Mouse (Mus musculus) MEL (cell line): ENCODE measurements around the gene Rnf34. TPM values are rescaled to one million over a fixed set of nuclear protein-coding genes. Genes with fewer than 3 reads are reported as not detected.

Experiments
- DNase-seq: peaks from one replicate; pipeline ENCODE4 v3.0.0; 2011; ENCODE audit warnings: low read depth, low spot score
- H3K27ac ChIP-seq: 2 replicates; pipeline ENCODE4 v1.5.1; 2012; ENCODE audit warnings: low read depth, mild to moderate bottlenecking, control low read depth, low read length, moderate library complexity; ENCODE audit not compliant: control insufficient read depth
- H3K27me3 ChIP-seq, 2 experiments: fragments of 150-350 bp in 1 of 2; sonication (generic) in 1 of 2; 2 replicates each; pipeline ENCODE4 v1.6.1; 2012; ENCODE audit warnings: low read length in 2 of 2, mild to moderate bottlenecking in 2 of 2, improper control_type of control experiment in 1 of 2, moderate library complexity in 1 of 2; ENCODE audit not compliant: insufficient read depth in 2 of 2, control insufficient read depth in 1 of 2
- H3K36me3 ChIP-seq, 2 experiments: 2 replicates each; pipeline ENCODE4 v1.6.1; 2012 to 2014; ENCODE audit warnings: low read length in 2 of 2, improper control_type of control experiment in 1 of 2, inconsistent platforms in 1 of 2, mild to moderate bottlenecking in 1 of 2; ENCODE audit not compliant: insufficient read depth in 2 of 2, control insufficient read depth in 1 of 2
- H3K4me1 ChIP-seq, 2 experiments: fragments of 150-350 bp in 1 of 2; sonication (generic) in 1 of 2; 2 replicates each; pipeline ENCODE4 v1.6.1; 2012; ENCODE audit warnings: low read length in 2 of 2, improper control_type of control experiment in 1 of 2, mild to moderate bottlenecking in 1 of 2; ENCODE audit not compliant: insufficient read depth in 2 of 2, control insufficient read depth in 1 of 2
- H3K4me3 ChIP-seq, 2 experiments: fragments of 150-350 bp in 1 of 2; sonication (generic) in 1 of 2; 2 replicates each; pipeline ENCODE4 v1.5.1; 2012; ENCODE audit warnings: low read depth in 2 of 2, low read length in 2 of 2, mild to moderate bottlenecking in 2 of 2, moderate library complexity in 2 of 2, control low read depth in 1 of 2, improper control_type of control experiment in 1 of 2; ENCODE audit not compliant: control insufficient read depth in 1 of 2, insufficient read depth in 1 of 2
- H3K79me2 ChIP-seq: 2 replicates; pipeline ENCODE4 v1.6.1; 2012; ENCODE audit warnings: mild to moderate bottlenecking, low read length, moderate library complexity; ENCODE audit not compliant: control insufficient read depth, poor library complexity, insufficient read depth
- H3K9ac ChIP-seq: 2 replicates; pipeline ENCODE4 v1.6.1; 2012; ENCODE audit warnings: low read depth, mild to moderate bottlenecking, control low read depth, low read length, moderate library complexity; ENCODE audit not compliant: control insufficient read depth, poor library complexity, severe bottlenecking
- H3K9me3 ChIP-seq: fragments of 150-350 bp; sonication (generic); replicated peaks from 2 replicates; pipeline ENCODE4 v1.6.1; 2012; ENCODE audit warnings: mild to moderate bottlenecking, low read length, improper control_type of control experiment, moderate library complexity; ENCODE audit not compliant: insufficient read depth
- BHLHE40 ChIP-seq: IDR thresholded peaks from 2 replicates; pipeline ENCODE4 v1.6.1; 2012; ENCODE audit warnings: low read depth, mild to moderate bottlenecking, inconsistent platforms, low read length, improper control_type of control experiment, borderline replicate concordance
- CTCF ChIP-seq, 3 experiments: IDR thresholded peaks in 2 of 3; conservative IDR thresholded peaks in 1 of 3; 2 replicates each; pipeline ENCODE4 v1.5.1; 2011 to 2012; ENCODE audit warnings: low read length in 3 of 3, low read depth in 2 of 3, mild to moderate bottlenecking in 2 of 3, improper control_type of control experiment in 1 of 3, inconsistent platforms in 1 of 3, mixed read lengths in 1 of 3, moderate library complexity in 1 of 3; ENCODE audit not compliant: control insufficient read depth in 1 of 3, insufficient read depth in 1 of 3, poor library complexity in 1 of 3, severe bottlenecking in 1 of 3
- EP300 ChIP-seq, 2 experiments: IDR thresholded peaks; 2 replicates each; pipeline ENCODE4 v1.6.1; 2011; ENCODE audit warnings: improper control_type of control experiment in 2 of 2, low read length in 2 of 2, low read depth in 1 of 2, mild to moderate bottlenecking in 1 of 2
- ETS1 ChIP-seq: IDR thresholded peaks from 2 replicates; pipeline ENCODE4 v1.6.1; 2012; ENCODE audit warnings: low read depth, mild to moderate bottlenecking, inconsistent platforms, low read length, improper control_type of control experiment, moderate library complexity
- GABPA ChIP-seq: IDR thresholded peaks from 2 replicates; pipeline ENCODE4 v1.6.1; 2012; ENCODE audit warnings: low read depth, mild to moderate bottlenecking, inconsistent platforms, low read length, improper control_type of control experiment, moderate library complexity
- HCFC1 ChIP-seq: IDR thresholded peaks from 2 replicates; pipeline ENCODE4 v1.6.1; 2012; ENCODE audit warnings: low read depth, mild to moderate bottlenecking, inconsistent platforms, low read length, improper control_type of control experiment, moderate library complexity
- JUND ChIP-seq: IDR thresholded peaks from 2 replicates; pipeline ENCODE4 v1.6.1; 2011; ENCODE audit warnings: low read depth, mild to moderate bottlenecking, improper control_type of control experiment, low read length
- KAT2A ChIP-seq: conservative IDR thresholded peaks from 2 replicates; pipeline ENCODE4 v1.6.1; 2012; ENCODE audit warnings: low read depth, low read length, improper control_type of control experiment, inconsistent platforms
- MEF2A ChIP-seq: IDR thresholded peaks from 2 replicates; pipeline ENCODE4 v1.6.1; 2014; ENCODE audit warnings: low read depth, mild to moderate bottlenecking, inconsistent platforms, low read length, improper control_type of control experiment; ENCODE audit not compliant: poor library complexity, insufficient replicate concordance, severe bottlenecking; ENCODE audit errors: extremely low read depth
- MXI1 ChIP-seq: IDR thresholded peaks from 2 replicates; pipeline ENCODE4 v1.6.1; 2011; ENCODE audit warnings: mild to moderate bottlenecking, low read depth, low read length, improper control_type of control experiment
- MYC ChIP-seq: IDR thresholded peaks from 2 replicates; pipeline ENCODE4 v1.6.1; 2011; ENCODE audit warnings: low read depth, mild to moderate bottlenecking, low read length, improper control_type of control experiment, moderate library complexity
- NRF1 ChIP-seq: IDR thresholded peaks from 2 replicates; pipeline ENCODE4 v1.6.1; 2014; ENCODE audit warnings: low read depth, mild to moderate bottlenecking, inconsistent platforms, low read length, improper control_type of control experiment, moderate library complexity; ENCODE audit not compliant: poor library complexity, insufficient read depth, severe bottlenecking
- POLR2A ChIP-seq, 2 experiments: IDR thresholded peaks; 2 replicates each; pipeline ENCODE4 v1.6.1; 2011 to 2012; ENCODE audit warnings: low read length in 2 of 2, mild to moderate bottlenecking in 2 of 2, control low read depth in 1 of 2, improper control_type of control experiment in 1 of 2, low read depth in 1 of 2, moderate library complexity in 1 of 2; ENCODE audit not compliant: control insufficient read depth in 1 of 2, insufficient read depth in 1 of 2, poor library complexity in 1 of 2
- POLR2AphosphoS5 ChIP-seq: IDR thresholded peaks from 2 replicates; pipeline ENCODE4 v1.6.1; 2012; ENCODE audit warnings: low read depth, borderline replicate concordance, mild to moderate bottlenecking, inconsistent platforms, low read length, moderate library complexity, mixed read lengths
- RAD21 ChIP-seq: IDR thresholded peaks from 2 replicates; pipeline ENCODE4 v1.6.1; 2011; ENCODE audit warnings: mild to moderate bottlenecking, low read depth, low read length, improper control_type of control experiment
- SIN3A ChIP-seq: IDR thresholded peaks from 2 replicates; pipeline ENCODE4 v1.6.1; 2012; ENCODE audit warnings: low read length, improper control_type of control experiment, inconsistent platforms
- SMC3 ChIP-seq: IDR thresholded peaks from 2 replicates; pipeline ENCODE4 v1.6.1; 2011; ENCODE audit warnings: low read depth, low read length, improper control_type of control experiment
- USF1 ChIP-seq: IDR thresholded peaks from 2 replicates; pipeline ENCODE4 v1.6.1; 2014; ENCODE audit warnings: low read depth, mild to moderate bottlenecking, inconsistent platforms, low read length, improper control_type of control experiment, moderate library complexity
- ZC3H11A ChIP-seq: IDR thresholded peaks from 2 replicates; pipeline ENCODE4 v1.6.1; 2012; ENCODE audit warnings: low read depth, mild to moderate bottlenecking, inconsistent platforms, low read length, improper control_type of control experiment
- ZNF384 ChIP-seq: IDR thresholded peaks from 2 replicates; pipeline ENCODE4 v1.6.1; 2012; ENCODE audit warnings: low read depth, mild to moderate bottlenecking, inconsistent platforms, low read length, improper control_type of control experiment
- polyA plus RNA-seq, 2 experiments: library from polyadenylated mRNA; stranded (reverse) in 1 of 2; unstranded in 1 of 2; fragments of >175 nt in 1 of 2; fragments of >200 nt in 1 of 2; gene quantifications; 2 replicates each; pipeline versions ENCODE4 v1.2.1 to v1.2.4; 2012; ENCODE audit warnings: low replicate concordance in 2 of 2, low read depth in 1 of 2; ENCODE audit not compliant: insufficient read length in 2 of 2, insufficient read depth in 1 of 2, missing spikeins in 1 of 2
- total RNA-seq: library from RNA; depleted of rRNA; stranded (reverse); fragments of 300-350 nt; gene quantifications from 2 replicates; pipeline ENCODE4 v1.2.3, GENCODE M21; 2012

The Rnf34 gene
- total and polyA plus RNA-seq, 3 experiments, result 14.8 to 27.4 TPM; not detected in 1

DNA sequence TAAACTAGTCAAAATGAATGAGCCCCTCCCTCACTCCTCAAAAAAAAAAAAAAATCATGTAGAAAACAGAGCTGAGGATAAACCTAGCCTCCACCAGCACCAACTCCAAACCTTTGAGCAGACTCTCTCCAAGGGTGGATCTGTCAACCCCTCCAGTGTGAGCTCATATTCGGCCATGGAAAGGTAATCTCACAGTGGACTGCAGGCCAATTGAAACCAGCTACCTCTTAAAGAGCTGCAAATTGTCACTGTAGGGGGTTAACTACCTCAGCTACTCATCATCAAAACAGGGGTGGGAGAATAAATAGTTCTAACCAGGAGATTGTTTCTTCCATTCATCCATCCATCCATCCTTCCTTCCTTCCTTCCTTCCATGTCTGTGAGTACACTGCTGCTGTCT lies 57.3 kb downstream of the Rnf34 start:
- Histone ChIP-seq H3K27ac (no peak overlapping the region), H3K9ac (no peak overlapping the region), H3K79me2 (no peaks in the 10 kb centered on the region), H3K9me3 (no peaks in the 10 kb centered on the region), H3K4me1 (peaks cover 6 to 14% of the 10 kb centered on the region in 2 experiments), H3K36me3 (peaks cover 0 to 15% of the 10 kb centered on the region in 2 experiments; a peak in 2 of 4 replicates), H3K4me3 (no peak overlapping the region), H3K27me3 (no peaks in the 10 kb centered on the region)
- DNase-seq, result no peak
- TF ChIP-seq KAT2A (no peak), MEF2A (no peak)

- H3K27me3 ChIP-seq, result no peaks in the 10 kb centered on the region
- H3K9me3 ChIP-seq, result no peaks in the 10 kb centered on the region
- peaks cover 0 to 7% of the 10 kb centered on the region in 2 experiments; a peak in 2 of 4 replicates for H3K36me3 ChIP-seq
- H3K79me2 ChIP-seq, result no peaks in the 10 kb centered on the region
- TF ChIP-seq SIN3A (no peak), SMC3 (peak; percentile 37; the same call in 1 of the 2 replicates), HCFC1 (no peak), USF1 (no peak), ZC3H11A (0 out of 2 replicates have a peak, but pooled peaks have one; percentile 10), MXI1 (no peak), NRF1 (no peak), POLR2AphosphoS5 (no peak), CTCF (IDR thresholded peaks at IDR 0.05 in 2 of 3, conservative IDR thresholded peaks at IDR 0.05 in 1 of 3; ENCODE audit: control insufficient read depth in 1 of 3, insufficient read depth in 1 of 3, low read depth in 2 of 3, low read length in 3 of 3, poor library complexity in 1 of 3, severe bottlenecking in 1 of 3) (peak; percentile 14 to 52 (median 26); a peak in 3 of 6 replicates), RAD21 (peak; percentile 15)
- no peak overlapping the region for H3K4me3 ChIP-seq
- DNase-seq, result peak; percentile 29
- H3K27ac ChIP-seq, result no peak overlapping the region
- peaks cover 4 to 7% of the 10 kb centered on the region in 2 experiments; a peak in 3 of 4 replicates for H3K4me1 ChIP-seq
- H3K9ac ChIP-seq, result no peak overlapping the region
These were observed 58.2 kb downstream of the Rnf34 start for GRCm38 (mm10) chr5:122908001-122908400.

GRCm38 (mm10) chr5:122909481-122909880 lies 59.6 kb downstream of the Rnf34 start:
- Histone ChIP-seq H3K9me3 (no peaks in the 10 kb centered on the region), H3K36me3 (no peaks in the 10 kb centered on the region), H3K4me1 (no peaks in the 10 kb centered on the region), H3K4me3 (no peak overlapping the region), H3K9ac (no peak overlapping the region), H3K27me3 (no peaks in the 10 kb centered on the region), H3K79me2 (no peaks in the 10 kb centered on the region), H3K27ac (no peak overlapping the region)
- no peak for DNase-seq
- TF ChIP-seq EP300 (IDR thresholded peaks at IDR 0.05; ENCODE audit: low read depth in 1 of 2, low read length in 2 of 2), result no peak
- no peak for TF ChIP-seq POLR2A (IDR thresholded peaks at IDR 0.05; ENCODE audit: control insufficient read depth in 1 of 2, insufficient read depth in 1 of 2, low read depth in 1 of 2, low read length in 2 of 2, poor library complexity in 1 of 2)
- TF ChIP-seq KAT2A, result no peak
- TF ChIP-seq ZNF384, result no peak
- no peak for TF ChIP-seq NRF1
- no peak for TF ChIP-seq ETS1
- no peak for TF ChIP-seq ZC3H11A
- no peak for TF ChIP-seq JUND
- no peak for TF ChIP-seq MYC
- no peak for TF ChIP-seq BHLHE40
- no peak for TF ChIP-seq MXI1
- no peak for TF ChIP-seq GABPA
- no peak for TF ChIP-seq MEF2A
